Mouse (Mus musculus): Measurements from ENCODE around the gene Itga2. TPM values are rescaled to one million over a fixed set of nuclear protein-coding genes. Genes with fewer than 3 reads are reported as not detected.

The Itga2 gene
- total and polyA plus RNA-seq, 3 experiments: not detected

DNA sequence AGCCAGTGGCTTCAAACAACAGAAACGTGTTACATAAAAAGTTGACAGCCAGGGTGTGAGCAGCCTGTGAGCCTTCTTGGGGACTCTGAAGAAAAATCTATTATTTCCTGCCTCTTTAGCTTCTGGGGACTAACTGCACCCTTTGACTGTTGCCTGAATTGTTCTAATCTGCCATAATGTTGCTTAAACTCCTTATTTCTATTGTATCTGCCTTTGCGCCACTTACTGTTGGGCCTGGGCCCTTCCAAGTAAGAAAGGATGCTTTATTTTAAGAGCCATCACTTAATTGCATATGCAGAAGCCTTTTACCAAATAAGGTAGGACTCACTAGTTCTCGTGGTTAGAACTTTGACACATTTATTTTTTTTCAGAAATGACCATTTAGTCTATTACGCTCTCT, 24.0 kb downstream of the Itga2 start:
- in situ Hi-C loops (cut with MboI; ENCODE audit: low pct_ligation_motif_present, low pct_unique_long_range_greater_than_20kb, low sequenced_read_pairs): no loop called here
- Histone ChIP-seq H3K9ac (ENCODE audit: insufficient read depth, low read depth) (no peak overlapping the region), H3K4me3 (replicated peaks in 1 of 3; ENCODE audit: low read depth in 2 of 3, low read length in 2 of 3, poor library complexity in 1 of 3) (no peak overlapping the region), H3K36me3 (replicated peaks in 1 of 2; ENCODE audit: control insufficient read depth in 1 of 2, insufficient read depth in 1 of 2, low read length in 1 of 2) (no peaks in the 10 kb centered on the region), H3K4me2 (ENCODE audit: insufficient read depth, low read depth, poor library complexity, severe bottlenecking) (no peak overlapping the region), H3K4me1 (ENCODE audit: control insufficient read depth in 1 of 2, insufficient read depth in 2 of 2) (peaks cover 5 to 9% of the 10 kb centered on the region in 2 experiments; a peak in 3 of 4 replicates), H3K9me3 (replicated peaks; ENCODE audit: low read length) (no peaks in the 10 kb centered on the region), H3K27ac (ENCODE audit: insufficient read depth, low read depth) (no peak overlapping the region), H3K27me3 (replicated peaks) (no peaks in the 10 kb centered on the region), H3K79me2 (replicated peaks; ENCODE audit: control insufficient read depth, extremely low read depth, insufficient read depth, poor library complexity, severe bottlenecking) (no peaks in the 10 kb centered on the region)
- no peak for DNase-seq (ENCODE audit: extremely low read depth)
- dilution Hi-C loops (cut with MboI; ENCODE audit: extremely low pct_ligation_motif_present, extremely low pct_unique_long_range_greater_than_20kb, low sequenced_read_pairs): no loop called here
- no peak for TF ChIP-seq ZNF384 (IDR thresholded peaks at IDR 0.05; ENCODE audit: low read depth, low read length)
- no peak for TF ChIP-seq CHD2 (IDR thresholded peaks at IDR 0.05; ENCODE audit: low read length)
- TF ChIP-seq EP300 (IDR thresholded peaks at IDR 0.05; ENCODE audit: low read length): no peak
- no peak for TF ChIP-seq NRF1 (IDR thresholded peaks at IDR 0.05; ENCODE audit: low read depth, low read length)
- no peak for TF ChIP-seq RCOR1 (conservative IDR thresholded peaks at IDR 0.05; ENCODE audit: low read depth, low read length)
- no peak for TF ChIP-seq NELFE (IDR thresholded peaks at IDR 0.05; ENCODE audit: low read depth, low read length)
- TF ChIP-seq SIN3A (IDR thresholded peaks at IDR 0.05; ENCODE audit: low read length): no peak
- TF ChIP-seq USF2 (conservative IDR thresholded peaks at IDR 0.05; ENCODE audit: low read depth, low read length): no peak
- TF ChIP-seq MEF2A (IDR thresholded peaks at IDR 0.05; ENCODE audit: borderline replicate concordance, low read depth, low read length): no peak
- no peak for TF ChIP-seq MAZ (IDR thresholded peaks at IDR 0.05; ENCODE audit: low read depth, low read length)
- no peak for TF ChIP-seq ZMIZ1 (IDR thresholded peaks at IDR 0.05; ENCODE audit: low read depth, low read length)
- TF ChIP-seq CHD1 (IDR thresholded peaks at IDR 0.05; ENCODE audit: low read depth, low read length): no peak
- no peak for TF ChIP-seq IRF4 (IDR thresholded peaks at IDR 0.05; ENCODE audit: low read depth, low read length)

DNA sequence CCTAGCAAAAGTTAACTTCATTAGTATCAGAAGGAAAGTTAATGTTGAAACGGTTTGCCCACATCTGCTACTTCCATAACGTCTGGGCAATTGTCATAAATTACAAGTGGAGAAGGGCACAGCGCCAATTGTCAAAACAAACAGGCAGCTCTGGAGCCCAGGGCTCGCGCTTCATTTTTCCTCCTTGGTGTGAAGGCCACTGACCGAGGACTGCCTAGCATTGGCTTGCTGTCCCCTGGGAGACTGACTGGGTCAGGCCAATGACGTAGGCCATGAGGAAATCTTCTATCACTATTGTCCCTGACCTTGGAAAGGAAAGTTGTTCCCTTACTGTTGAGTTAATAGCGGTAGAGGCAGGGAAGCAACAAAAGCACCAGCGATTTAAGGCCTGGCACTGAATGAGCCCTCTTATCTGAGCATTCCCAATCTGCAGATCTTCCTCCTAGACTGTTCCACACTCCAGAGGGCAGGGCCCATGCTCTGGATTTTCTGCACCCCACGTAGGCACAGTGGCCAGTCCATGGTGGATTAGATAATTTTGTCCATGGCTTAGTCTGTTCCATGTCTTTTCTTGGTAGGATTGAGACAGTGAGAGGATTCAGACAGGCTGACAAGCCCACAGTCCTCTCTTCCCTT, 35.0 kb downstream of the Itga2 start:
- TF ChIP-seq CHD1 (IDR thresholded peaks at IDR 0.05; ENCODE audit: low read depth, low read length): no peak
- no peak for TF ChIP-seq RCOR1 (conservative IDR thresholded peaks at IDR 0.05; ENCODE audit: low read depth, low read length)
- TF ChIP-seq ETS1 (conservative IDR thresholded peaks at IDR 0.05; ENCODE audit: low read depth, low read length): no peak
- TF ChIP-seq NRF1 (IDR thresholded peaks at IDR 0.05; ENCODE audit: low read depth, low read length): no peak
- TF ChIP-seq SMC3 (IDR thresholded peaks at IDR 0.05; ENCODE audit: low read depth, low read length): no peak
- TF ChIP-seq BHLHE40 (IDR thresholded peaks at IDR 0.05; ENCODE audit: low read depth, low read length): no peak
- no peak for TF ChIP-seq UBTF (IDR thresholded peaks at IDR 0.05; ENCODE audit: low read depth, low read length)
- TF ChIP-seq ZKSCAN1 (IDR thresholded peaks at IDR 0.05; ENCODE audit: borderline replicate concordance, low read depth, low read length): no peak
- TF ChIP-seq JUN (IDR thresholded peaks at IDR 0.05; ENCODE audit: insufficient read depth, low read depth, low read length): no peak
- TF ChIP-seq MAZ (IDR thresholded peaks at IDR 0.05; ENCODE audit: low read depth, low read length): no peak
- TF ChIP-seq TCF12 (IDR thresholded peaks at IDR 0.05; ENCODE audit: low read depth, low read length): no peak
- TF ChIP-seq SIN3A (IDR thresholded peaks at IDR 0.05; ENCODE audit: low read length): no peak
- TF ChIP-seq ZC3H11A (IDR thresholded peaks at IDR 0.05; ENCODE audit: low read depth, low read length): no peak
- TF ChIP-seq EP300 (IDR thresholded peaks at IDR 0.05; ENCODE audit: low read length): no peak
- no peak for TF ChIP-seq IRF4 (IDR thresholded peaks at IDR 0.05; ENCODE audit: low read depth, low read length)
- no peak for TF ChIP-seq ZNF384 (IDR thresholded peaks at IDR 0.05; ENCODE audit: low read depth, low read length)
- no peak for TF ChIP-seq CHD2 (IDR thresholded peaks at IDR 0.05; ENCODE audit: low read length)
- no peak for TF ChIP-seq MYC (IDR thresholded peaks at IDR 0.05; ENCODE audit: low read depth, low read length)
- no peak overlapping the region for H3K9ac ChIP-seq (ENCODE audit: insufficient read depth, low read depth)
- H3K36me3 ChIP-seq (replicated peaks in 1 of 2; ENCODE audit: control insufficient read depth in 1 of 2, insufficient read depth in 1 of 2, low read length in 1 of 2): no peaks in the 10 kb centered on the region
- no peaks in the 10 kb centered on the region for H3K9me3 ChIP-seq (replicated peaks; ENCODE audit: low read length)
- no peak overlapping the region for H3K4me2 ChIP-seq (ENCODE audit: insufficient read depth, low read depth, poor library complexity, severe bottlenecking)
- dilution Hi-C loops (cut with MboI; ENCODE audit: extremely low pct_ligation_motif_present, extremely low pct_unique_long_range_greater_than_20kb, low sequenced_read_pairs) (no loop called here), in situ Hi-C loops (cut with MboI; ENCODE audit: low pct_ligation_motif_present, low pct_unique_long_range_greater_than_20kb, low sequenced_read_pairs) (no loop called here)
- H3K4me3 ChIP-seq (replicated peaks in 1 of 3; ENCODE audit: low read depth in 2 of 3, low read length in 2 of 3, poor library complexity in 1 of 3): no peak overlapping the region
- no peaks in the 10 kb centered on the region for H3K4me1 ChIP-seq (ENCODE audit: control insufficient read depth in 1 of 2, insufficient read depth in 2 of 2)
- H3K79me2 ChIP-seq (replicated peaks; ENCODE audit: control insufficient read depth, extremely low read depth, insufficient read depth, poor library complexity, severe bottlenecking): no peaks in the 10 kb centered on the region
- H3K27me3 ChIP-seq (replicated peaks): no peaks in the 10 kb centered on the region
- no peak overlapping the region for H3K27ac ChIP-seq (ENCODE audit: insufficient read depth, low read depth)
- DNase-seq (ENCODE audit: extremely low read depth): no peak
